Mouse (Mus musculus) layer of hippocampus, adult 11-12 months (tissue): ENCODE measurements around the gene Spata25.
"Not testable (repeated sequence)": the region's sequence is repeated elsewhere in the genome, so short reads cannot be mapped to it uniquely, and the experiment has no call there.

Source experiments
- DNase-seq: peaks from one replicate; pipeline ENCODE4 v3.0.0; 2022; ENCODE audit warnings: low spot score

Gene Spata25

GRCm38 (mm10) chr2:164828437-164828836, at the start of gene Spata25:
Gene Spata25, minus strand, starts transcription at chr2:164828537.
- DNase-seq: no peak

- not testable (repeated sequence) for DNase-seq
These were observed 49.3 kb upstream of the Spata25 start for GRCm38 (mm10) chr2:164877376-164878215.

GRCm38 (mm10) chr2:164875648-164876047, 47.3 kb upstream of the Spata25 start:
- not testable (repeated sequence) for DNase-seq

GRCm38 (mm10) chr2:164874239-164874769, 46.0 kb upstream of the Spata25 start:
- no peak for DNase-seq

GRCm38 (mm10) chr2:164873621-164874020, 45.3 kb upstream of the Spata25 start:
- no peak for DNase-seq

DNA sequence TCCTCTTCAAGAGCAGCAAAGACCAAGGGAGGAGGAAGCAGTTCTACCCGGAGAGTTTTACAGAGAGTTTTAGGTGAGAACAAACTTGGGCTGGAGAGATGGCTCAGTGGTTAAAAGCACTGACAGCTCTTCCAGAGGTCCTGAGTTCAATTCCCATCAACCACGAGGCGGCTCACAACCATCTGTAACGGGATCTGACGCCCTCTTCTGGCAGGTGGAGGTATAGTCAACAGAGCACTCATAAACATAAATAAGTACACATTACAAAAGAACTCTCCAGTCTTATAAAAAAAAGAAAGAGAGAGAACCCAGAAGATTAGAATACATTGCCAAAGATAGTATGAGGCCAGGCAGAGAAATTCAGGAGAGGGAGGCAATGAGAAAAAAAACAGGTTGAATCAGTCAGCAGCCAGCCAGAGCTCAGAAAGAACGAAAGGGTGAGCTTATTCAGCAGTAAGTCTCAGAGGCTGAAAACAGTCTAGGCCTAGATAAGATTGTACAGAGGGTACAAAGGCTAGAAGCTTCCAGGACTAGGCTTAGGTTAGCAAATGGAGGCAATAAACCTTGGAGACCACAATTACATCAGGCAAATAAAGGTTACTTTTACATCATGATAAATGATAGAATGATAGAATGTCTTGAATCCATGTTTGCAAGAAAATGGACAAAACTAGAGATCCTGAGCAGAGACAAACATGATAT, 43.4 kb upstream of the Spata25 start:
- no peak for DNase-seq

- DNase-seq: no peak
These were observed 40.2 kb upstream of the Spata25 start for GRCm38 (mm10) chr2:164868491-164868890.

- no peak for DNase-seq
These were observed 39.2 kb upstream of the Spata25 start for GRCm38 (mm10) chr2:164867566-164867965.

DNA sequence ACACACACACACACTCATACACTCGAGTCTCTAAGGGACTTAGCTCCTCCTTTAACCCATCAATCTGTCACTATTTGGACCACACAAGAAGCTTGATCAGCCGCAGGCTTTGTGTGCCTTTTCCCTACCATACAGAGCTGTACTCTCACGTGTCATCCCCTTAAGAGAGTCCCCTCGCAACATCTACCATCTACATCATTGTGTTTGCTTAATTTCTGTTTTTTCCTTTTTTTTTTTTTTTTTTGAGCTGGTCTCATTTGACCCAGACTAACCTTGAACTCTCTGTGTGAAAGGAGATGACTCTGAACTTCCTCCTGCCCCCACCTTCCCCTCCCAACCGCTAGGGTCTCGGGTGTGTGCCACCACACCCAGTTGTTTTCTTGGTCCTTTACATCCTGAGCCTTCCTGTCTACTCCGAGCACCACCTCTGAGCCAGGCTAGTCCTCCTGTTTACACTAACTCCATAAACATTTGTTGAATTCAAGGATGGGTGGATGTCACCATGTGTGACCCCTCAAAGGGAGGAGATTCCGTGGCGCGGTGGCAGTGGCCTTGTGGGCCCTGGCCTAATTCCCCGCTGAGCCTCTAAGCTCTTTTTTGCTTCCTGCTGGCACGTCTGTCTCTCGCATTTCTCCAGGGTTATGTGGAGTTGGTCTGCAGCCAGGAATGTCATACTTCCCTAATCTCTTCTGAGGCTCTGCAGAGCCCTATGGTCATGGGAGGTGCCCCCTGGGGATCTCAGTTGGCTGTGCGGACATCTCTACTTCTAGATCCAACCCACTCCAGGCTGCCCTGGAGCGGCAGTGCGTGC, 38.6 kb upstream of the Spata25 start:
- DNase-seq: no peak

- DNase-seq: no peak
These were observed 36.3 kb upstream of the Spata25 start for GRCm38 (mm10) chr2:164864593-164864992.

- DNase-seq: not testable (repeated sequence)
These were observed 35.1 kb upstream of the Spata25 start for GRCm38 (mm10) chr2:164863411-164863810.

DNA sequence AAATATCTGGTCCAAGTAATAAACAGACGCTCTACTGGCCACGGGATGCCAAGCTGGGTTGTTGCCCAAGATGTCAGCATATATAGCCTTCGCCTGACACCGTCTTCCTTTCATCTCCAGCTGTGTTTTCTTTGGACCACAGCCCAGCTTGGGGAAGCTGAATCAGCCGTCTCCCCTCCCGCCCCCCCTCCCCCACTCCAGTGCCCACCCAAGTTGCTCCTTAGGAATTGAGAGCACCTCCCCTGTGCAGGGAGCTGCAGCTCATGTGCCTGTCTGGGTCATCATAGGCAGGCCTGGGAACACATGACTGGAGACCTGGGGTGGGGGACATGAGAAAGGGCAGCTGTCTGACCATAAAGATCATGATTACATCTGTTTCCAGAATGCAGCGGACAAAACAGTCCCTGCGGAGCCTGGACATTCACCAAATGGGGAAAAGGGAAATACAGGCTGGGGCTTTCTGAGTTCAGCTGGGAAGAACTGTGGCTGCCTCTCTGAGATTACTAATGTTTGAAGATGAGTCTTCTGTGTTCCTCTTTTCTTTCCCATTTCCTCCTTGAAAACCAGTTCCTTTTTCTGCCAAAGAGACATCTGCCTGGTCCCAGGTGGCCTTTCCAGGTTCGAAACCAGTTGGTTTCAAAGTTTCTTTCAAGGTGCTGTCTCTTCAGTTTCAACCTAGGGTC, 34.0 kb upstream of the Spata25 start:
- DNase-seq: no peak

DNA sequence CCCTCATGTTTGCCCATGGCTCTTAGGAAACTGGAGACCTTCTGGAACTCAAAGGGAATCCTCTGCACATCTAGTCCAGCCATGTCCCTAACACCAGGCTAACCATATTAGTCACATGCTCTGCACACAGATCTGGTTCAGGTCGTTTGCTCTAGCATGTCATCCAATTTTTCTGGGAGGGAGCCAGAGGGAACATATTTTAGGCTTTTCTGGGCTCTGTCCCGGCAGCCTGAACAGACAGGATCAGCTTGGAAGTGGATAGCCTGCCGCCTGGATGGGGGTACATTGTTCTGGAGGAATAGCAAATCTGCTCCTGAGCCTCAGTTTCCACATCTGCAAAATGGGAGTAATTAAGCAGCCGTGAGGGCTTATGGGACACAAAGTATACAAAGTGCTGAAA, 32.8 kb upstream of the Spata25 start:
- no peak for DNase-seq

DNA sequence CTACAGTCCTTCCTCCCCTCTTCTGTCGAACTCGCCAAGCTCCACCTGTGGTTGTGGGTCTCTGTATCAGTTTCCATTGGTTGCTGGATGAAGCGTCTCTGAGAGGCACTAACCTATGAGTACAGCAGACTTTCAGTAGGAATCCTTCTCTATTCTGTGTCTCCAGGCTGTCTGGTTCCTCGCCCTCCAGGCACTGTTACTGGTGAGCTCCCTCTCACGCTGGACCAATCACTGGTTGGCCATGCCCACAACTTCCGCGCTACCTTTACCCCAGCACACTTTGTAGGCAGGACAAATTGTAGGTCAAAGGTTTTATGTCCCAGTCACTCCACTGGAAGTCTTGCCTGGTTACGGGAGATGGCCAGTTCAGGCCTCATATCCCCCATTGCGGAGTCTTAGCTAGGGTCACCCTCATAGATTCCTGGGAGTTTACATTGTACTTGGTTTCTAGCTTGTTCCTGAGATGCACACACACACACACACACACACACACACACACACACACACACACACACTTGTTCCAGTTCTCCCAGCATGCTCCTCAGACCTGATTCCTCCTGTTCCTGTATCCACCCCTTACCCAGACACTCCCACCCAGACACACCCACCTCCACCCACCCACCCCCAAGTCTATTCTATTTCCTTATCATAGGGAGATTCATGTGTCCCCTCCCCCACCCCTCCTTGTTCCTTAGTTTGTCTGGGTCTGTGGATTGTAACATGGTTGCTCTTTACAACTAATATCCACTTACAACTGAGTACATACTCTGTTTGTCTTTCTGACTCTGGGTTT, 31.5 kb upstream of the Spata25 start:
- no peak for DNase-seq

DNA sequence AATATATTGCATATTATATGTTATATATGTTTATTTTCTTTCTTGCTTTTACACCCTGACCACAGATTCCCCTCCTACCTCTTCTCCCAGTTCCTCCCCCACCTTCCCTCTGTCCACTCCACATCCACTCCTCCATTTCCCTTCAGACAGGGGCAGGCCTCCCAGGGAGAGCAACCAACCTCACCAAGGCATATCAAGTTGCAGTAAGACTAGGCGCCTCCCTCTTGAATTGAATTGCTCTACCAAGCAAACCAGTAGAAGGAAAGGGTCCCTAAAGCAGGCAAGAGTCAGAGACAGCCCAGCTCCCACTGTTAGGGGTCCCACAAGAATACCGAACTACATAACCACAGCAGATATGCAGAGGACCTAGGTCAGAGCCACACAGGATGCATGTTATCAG, 30.8 kb upstream of the Spata25 start:
- DNase-seq: no peak

- no peak for DNase-seq
These were observed 29.7 kb upstream of the Spata25 start for GRCm38 (mm10) chr2:164857842-164858553.

GRCm38 (mm10) chr2:164857101-164857821, 28.9 kb upstream of the Spata25 start, which contains the start of gene Pltp:
Gene Pltp, minus strand, starts transcription at chr2:164857711.
- no peak for DNase-seq

GRCm38 (mm10) chr2:164856309-164857100, 28.2 kb upstream of the Spata25 start:
- no peak for DNase-seq
